Mouse (Mus musculus): ENCODE data around the gene Rad54l2. TPM values are rescaled to one million over a fixed set of nuclear protein-coding genes. Genes with fewer than 3 reads are reported as not detected.

The Rad54l2 gene
- polyA plus RNA-seq, 1 experiment, result 8.1 TPM

- no peak for TF ChIP-seq GATA1 (IDR thresholded peaks at IDR 0.05; ENCODE audit: low read length)
Measured at GRCm38 (mm10) chr9:106664433-106664832, 124.6 kb downstream of the Rad54l2 start.

DNA sequence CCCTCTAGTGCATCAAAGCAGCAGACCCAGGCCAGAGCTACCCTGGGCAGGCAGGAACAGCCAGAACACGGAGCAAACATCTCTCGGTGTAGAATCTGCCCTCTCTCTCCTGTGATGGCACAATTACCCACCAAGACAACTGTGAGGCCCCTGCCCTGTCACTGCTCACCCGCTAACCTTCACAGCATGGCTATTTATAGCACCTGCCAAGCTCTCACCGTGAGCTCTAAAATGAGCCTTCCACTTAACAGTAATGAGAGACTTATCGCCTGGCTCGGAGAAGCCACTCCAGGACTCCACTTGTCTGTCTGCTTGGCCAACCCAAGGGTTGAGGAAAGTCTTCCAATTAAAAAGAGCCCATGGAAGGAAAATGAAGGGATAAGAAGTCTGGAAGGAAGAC is 125.8 kb downstream of the Rad54l2 start:
- no peak for TF ChIP-seq GATA1 (IDR thresholded peaks at IDR 0.05; ENCODE audit: low read length)

GRCm38 (mm10) chr9:106659935-106660334 is 129.1 kb downstream of the Rad54l2 start:
- no peak for TF ChIP-seq GATA1 (IDR thresholded peaks at IDR 0.05; ENCODE audit: low read length)

DNA sequence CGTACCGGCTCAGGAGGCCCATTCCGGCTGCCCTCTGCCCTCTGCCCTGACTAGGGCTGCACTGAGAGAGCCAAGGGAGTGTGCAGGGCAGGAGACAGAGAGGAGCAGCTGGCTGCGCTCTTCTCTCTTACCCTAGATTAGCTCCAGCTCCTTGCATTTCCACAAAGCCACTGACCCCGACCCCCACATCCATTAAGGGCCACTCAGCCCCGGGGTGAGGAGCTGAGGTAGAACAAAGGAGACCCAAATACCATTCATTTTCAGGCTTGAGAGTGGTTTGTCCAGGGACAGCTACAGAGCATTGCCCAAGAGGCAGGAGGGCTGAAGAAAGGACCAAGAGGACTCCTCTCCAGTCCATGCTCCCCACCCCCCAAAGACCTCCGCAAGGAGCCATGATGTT is 129.6 kb downstream of the Rad54l2 start:
- TF ChIP-seq GATA1 (IDR thresholded peaks at IDR 0.05; ENCODE audit: low read length), result no peak

DNA sequence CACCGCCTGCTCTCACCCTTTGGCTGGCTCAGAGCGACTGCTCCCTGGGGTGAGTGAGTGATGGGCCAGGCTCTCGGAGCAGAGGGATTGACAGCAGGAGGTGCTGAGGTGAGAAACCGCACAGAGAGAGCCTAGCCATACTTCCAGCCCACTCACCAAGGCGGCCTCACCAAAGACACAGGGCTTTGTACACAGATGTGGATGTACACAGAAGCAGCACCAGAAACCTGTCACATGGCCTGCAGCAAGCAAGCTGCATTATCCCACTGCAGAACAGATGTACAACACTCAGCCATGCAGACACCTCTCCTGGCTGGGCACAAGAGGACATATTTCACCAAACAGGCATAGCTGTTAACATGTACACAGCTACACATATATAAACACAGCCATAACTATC is 131.4 kb downstream of the Rad54l2 start:
- no peak for TF ChIP-seq GATA1 (IDR thresholded peaks at IDR 0.05; ENCODE audit: low read length)

GRCm38 (mm10) chr9:106656820-106657219 is 132.2 kb downstream of the Rad54l2 start:
- no peak for TF ChIP-seq GATA1 (IDR thresholded peaks at IDR 0.05; ENCODE audit: low read length)

GRCm38 (mm10) chr9:106655884-106656720 is 132.9 kb downstream of the Rad54l2 start, which contains the start of gene Grm2:
Grm2 (minus strand) TSS chr9:106656082.
- no peak for TF ChIP-seq GATA1 (IDR thresholded peaks at IDR 0.05; ENCODE audit: low read length)

- TF ChIP-seq GATA1 (IDR thresholded peaks at IDR 0.05; ENCODE audit: low read length), result no peak
Measured at GRCm38 (mm10) chr9:106652720-106653119, 136.3 kb downstream of the Rad54l2 start.

GRCm38 (mm10) chr9:106647226-106647625 is 141.8 kb downstream of the Rad54l2 start:
- no peak for TF ChIP-seq GATA1 (IDR thresholded peaks at IDR 0.05; ENCODE audit: low read length)

DNA sequence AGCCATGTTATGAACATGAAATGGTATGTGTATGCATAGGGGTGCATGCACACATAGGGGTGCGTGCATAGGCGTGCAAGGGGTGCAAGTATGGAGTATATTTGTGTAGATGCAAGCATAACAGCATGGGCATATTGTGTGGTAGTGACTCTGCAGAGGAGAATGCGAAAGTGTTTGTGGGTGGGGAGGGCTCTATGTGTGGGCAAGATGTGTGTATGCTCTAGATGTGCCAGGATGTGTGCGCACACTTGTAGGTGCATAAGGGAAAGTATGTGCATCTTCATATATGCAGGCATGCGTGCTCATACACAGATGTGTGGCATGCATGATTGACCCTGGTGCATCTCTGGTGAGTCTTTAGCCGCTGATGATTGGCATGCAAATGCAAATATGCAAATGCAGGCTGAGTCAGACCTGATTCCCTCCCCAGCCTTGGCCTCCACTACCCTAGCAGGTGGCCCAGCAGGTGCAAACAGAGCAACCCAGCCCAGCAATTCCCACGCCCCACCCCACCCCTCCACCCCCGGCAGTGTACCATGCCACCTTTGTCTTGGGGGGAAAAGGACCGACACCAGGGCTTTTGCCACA is 143.2 kb downstream of the Rad54l2 start:
- no peak for TF ChIP-seq GATA1 (IDR thresholded peaks at IDR 0.05; ENCODE audit: low read length)

GRCm38 (mm10) chr9:106643787-106644186 is 145.2 kb downstream of the Rad54l2 start:
- TF ChIP-seq GATA1 (IDR thresholded peaks at IDR 0.05; ENCODE audit: low read length), result no peak

DNA sequence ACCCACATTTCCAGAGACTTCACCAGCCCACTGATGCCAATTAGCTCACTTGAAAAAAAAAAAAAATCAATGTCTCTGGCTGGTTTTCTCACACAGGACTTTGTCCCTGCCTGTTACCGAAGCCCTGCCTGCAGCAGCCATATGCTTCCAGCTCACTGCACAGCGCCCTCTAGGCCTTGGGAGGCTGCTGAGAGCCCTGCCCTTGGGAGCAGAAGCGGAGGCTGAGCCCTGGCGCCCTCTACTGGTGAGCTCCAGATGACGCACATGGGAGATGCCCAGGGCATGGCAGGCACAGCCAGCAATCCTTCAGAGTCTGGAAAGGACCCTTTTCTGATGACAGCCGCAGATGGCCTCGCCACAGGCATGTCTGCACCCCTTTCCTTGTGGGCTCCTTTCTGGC is 145.9 kb downstream of the Rad54l2 start:
- no peak for TF ChIP-seq GATA1 (IDR thresholded peaks at IDR 0.05; ENCODE audit: low read length)

DNA sequence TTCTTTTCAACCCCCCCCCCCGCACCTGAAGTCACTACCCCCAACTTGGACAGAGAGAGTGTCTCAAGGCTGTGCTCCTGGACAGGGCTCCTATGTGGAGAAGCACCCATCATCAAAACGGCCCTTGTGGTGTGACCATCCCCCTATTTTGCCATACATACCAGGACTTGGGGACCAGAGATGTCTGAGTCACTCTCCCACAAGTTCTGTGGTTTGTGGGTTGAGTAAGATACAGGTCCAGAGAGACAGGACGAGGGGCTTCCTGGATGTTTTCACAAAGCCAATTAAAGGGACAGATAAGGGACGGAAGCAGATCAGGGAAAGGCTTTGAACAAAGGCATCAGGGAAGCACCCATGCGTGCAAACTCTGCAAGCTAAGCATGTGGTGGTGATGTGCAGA is 147.6 kb downstream of the Rad54l2 start:
- no peak for TF ChIP-seq GATA1 (IDR thresholded peaks at IDR 0.05; ENCODE audit: low read length)

DNA sequence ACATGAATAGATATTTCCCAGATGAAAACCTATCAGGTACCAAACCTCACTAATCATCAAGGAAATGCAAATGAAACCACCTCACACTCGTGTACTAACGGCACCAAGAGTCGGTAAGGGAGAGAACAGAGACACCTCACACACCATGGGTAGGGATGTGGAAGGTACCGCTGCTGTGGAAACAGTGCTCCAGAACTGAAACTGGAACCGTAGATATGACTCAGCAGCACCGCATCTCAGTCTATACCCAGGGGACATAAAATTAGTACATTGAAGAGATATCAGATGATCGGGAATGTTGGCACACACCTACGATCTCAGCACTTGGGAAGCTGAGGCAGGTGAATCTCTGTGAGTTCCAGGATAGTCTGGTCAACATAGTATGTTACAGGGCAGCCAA is 150.8 kb downstream of the Rad54l2 start:
- TF ChIP-seq GATA1 (IDR thresholded peaks at IDR 0.05; ENCODE audit: low read length), result no peak

Other genes with a start within 250 kb of the Rad54l2 start
- gene Iqcf3, start 227.6 kb downstream of the Rad54l2 start, polyA plus RNA-seq (2012), result not detected in 2 replicates
- gene Iqcf4, start 218.2 kb downstream of the Rad54l2 start, polyA plus RNA-seq (2012), result not detected in 2 replicates
- gene Iqcf6, start 162.6 kb downstream of the Rad54l2 start, polyA plus RNA-seq (2012), result not detected in 2 replicates
- not detected in 2 replicates for gene Grm2, start 133.1 kb downstream of the Rad54l2 start, polyA plus RNA-seq (2012)
- gene Tex264, start 103.3 kb downstream of the Rad54l2 start, polyA plus RNA-seq (2012), result 47.2 and 52.5 TPM in 2 replicates
- gene Dcaf1, start 32.7 kb upstream of the Rad54l2 start, polyA plus RNA-seq (2012), result 5.1 and 6.9 TPM in 2 replicates
- gene Rbm15b, start 98.2 kb upstream of the Rad54l2 start, polyA plus RNA-seq (2012), result 23.7 and 38.9 TPM in 2 replicates
- 99.2 and 161 TPM in 2 replicates for gene Manf, start 102.8 kb upstream of the Rad54l2 start, polyA plus RNA-seq (2012)